Mouse (Mus musculus): Measurements from ENCODE around the gene Armc8. TPM values are rescaled to one million over a fixed set of nuclear protein-coding genes. Genes with fewer than 3 reads are reported as not detected.

Armc8 gene
- total and polyA plus RNA-seq, 2 experiments from 2014 or later, result 75.4 to 75.9 TPM

- ATAC-seq (ENCODE audit: low FRiP score) (no peak), DNase-seq (ENCODE audit: low spot score) (no peak)
- Histone ChIP-seq H3K36me3 (ENCODE audit: insufficient read depth, low read length) (no peaks in the 10 kb centered on the region), H3K9me3 (ENCODE audit: low read length) (no peaks in the 10 kb centered on the region), H3K4me2 (ENCODE audit: low read depth, low read length, poor library complexity, severe bottlenecking) (no peak overlapping the region), H3K27ac (ENCODE audit: low read depth, low read length) (no peak overlapping the region), H3K4me1 (ENCODE audit: insufficient read depth, low read length) (no peaks in the 10 kb centered on the region), H3K4me3 (ENCODE audit: low read depth, low read length) (no peak overlapping the region), H3K27me3 (ENCODE audit: insufficient read depth, low read length) (no peaks in the 10 kb centered on the region), H3K9ac (replicated peaks; ENCODE audit: low read length, poor library complexity, severe bottlenecking) (no peak overlapping the region)
- TF ChIP-seq CTCF (IDR thresholded peaks at IDR 0.05), result no peak
Observed at GRCm38 (mm10) chr9:99559557-99559904, 9.2 kb downstream of the Armc8 start.

GRCm38 (mm10) chr9:99558824-99559556 lies 9.7 kb downstream of the Armc8 start:
- no peak overlapping the region for H3K9ac ChIP-seq (replicated peaks; ENCODE audit: low read length, poor library complexity, severe bottlenecking)
- H3K36me3 ChIP-seq (ENCODE audit: insufficient read depth, low read length), result no peaks in the 10 kb centered on the region
- no peaks in the 10 kb centered on the region for H3K27me3 ChIP-seq (ENCODE audit: insufficient read depth, low read length)
- no peak overlapping the region for H3K27ac ChIP-seq (ENCODE audit: low read depth, low read length)
- H3K4me2 ChIP-seq (ENCODE audit: low read depth, low read length, poor library complexity, severe bottlenecking), result no peak overlapping the region
- DNase-seq (ENCODE audit: low spot score) (no peak), ATAC-seq (ENCODE audit: low FRiP score) (no peak)
- TF ChIP-seq CTCF (IDR thresholded peaks at IDR 0.05), result no peak
- no peaks in the 10 kb centered on the region for H3K4me1 ChIP-seq (ENCODE audit: insufficient read depth, low read length)
- no peak overlapping the region for H3K4me3 ChIP-seq (ENCODE audit: low read depth, low read length)
- H3K9me3 ChIP-seq (ENCODE audit: low read length), result no peaks in the 10 kb centered on the region
- 91% methylated on average over 7 of the region's 7 CpGs for WGBS

DNA sequence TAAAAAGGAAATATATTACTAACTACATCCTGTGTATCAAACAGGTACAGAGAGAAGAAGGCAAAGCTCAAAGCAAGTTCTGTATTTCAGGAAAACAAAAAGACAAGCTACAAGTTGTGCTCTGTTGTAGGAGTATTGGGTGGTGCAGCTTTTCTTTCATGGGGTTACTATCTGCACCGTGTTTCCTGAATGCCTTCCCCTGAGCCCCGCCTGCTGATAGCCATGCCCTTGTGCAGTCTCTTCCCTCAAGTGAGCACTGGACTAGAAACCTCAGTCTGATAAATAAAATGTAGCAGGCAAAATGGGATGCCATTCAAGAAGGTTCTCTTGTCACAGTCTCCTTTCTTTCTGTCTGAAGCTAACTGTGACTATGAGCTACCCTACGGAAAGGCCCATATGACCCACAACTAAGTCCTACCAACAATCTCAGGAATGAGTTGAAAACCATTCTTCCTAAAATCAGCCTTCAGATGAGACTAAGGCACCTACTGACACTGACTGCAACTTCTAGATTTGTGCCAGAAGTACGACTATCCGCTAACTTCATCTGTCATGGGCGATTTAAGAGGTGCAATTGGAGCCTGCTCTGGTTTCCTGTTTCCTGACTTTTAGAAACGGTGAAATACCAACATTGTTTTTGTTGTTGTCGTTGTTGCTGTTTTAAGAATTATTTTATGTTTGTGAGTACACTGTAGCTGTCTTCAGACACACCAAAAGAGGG lies 11.0 kb downstream of the Armc8 start:
- H3K4me1 ChIP-seq (ENCODE audit: insufficient read depth, low read length), result no peaks in the 10 kb centered on the region
- no peaks in the 10 kb centered on the region for H3K36me3 ChIP-seq (ENCODE audit: insufficient read depth, low read length)
- no peak for TF ChIP-seq CTCF (IDR thresholded peaks at IDR 0.05)
- DNase-seq (ENCODE audit: low spot score), result no peak
- no peak overlapping the region for H3K27ac ChIP-seq (ENCODE audit: low read depth, low read length)
- H3K9ac ChIP-seq (replicated peaks; ENCODE audit: low read length, poor library complexity, severe bottlenecking), result no peak overlapping the region
- 89% methylated on average over 8 of the region's 8 CpGs for WGBS
- ATAC-seq (ENCODE audit: low FRiP score), result no peak
- H3K4me3 ChIP-seq (ENCODE audit: low read depth, low read length), result no peak overlapping the region
- no peak overlapping the region for H3K4me2 ChIP-seq (ENCODE audit: low read depth, low read length, poor library complexity, severe bottlenecking)
- H3K9me3 ChIP-seq (ENCODE audit: low read length), result no peaks in the 10 kb centered on the region
- no peaks in the 10 kb centered on the region for H3K27me3 ChIP-seq (ENCODE audit: insufficient read depth, low read length)

GRCm38 (mm10) chr9:99555253-99555652 lies 13.4 kb downstream of the Armc8 start:
- Histone ChIP-seq H3K4me2 (ENCODE audit: low read depth, low read length, poor library complexity, severe bottlenecking) (no peak overlapping the region), H3K4me1 (ENCODE audit: insufficient read depth, low read length) (no peaks in the 10 kb centered on the region), H3K27me3 (ENCODE audit: insufficient read depth, low read length) (no peaks in the 10 kb centered on the region), H3K9me3 (ENCODE audit: low read length) (no peaks in the 10 kb centered on the region), H3K27ac (ENCODE audit: low read depth, low read length) (no peak overlapping the region), H3K4me3 (ENCODE audit: low read depth, low read length) (no peak overlapping the region), H3K9ac (replicated peaks; ENCODE audit: low read length, poor library complexity, severe bottlenecking) (no peak overlapping the region), H3K36me3 (ENCODE audit: insufficient read depth, low read length) (no peaks in the 10 kb centered on the region)
- no peak for DNase-seq (ENCODE audit: low spot score)
- TF ChIP-seq CTCF (IDR thresholded peaks at IDR 0.05), result no peak
- ATAC-seq (ENCODE audit: low FRiP score), result no peak
- WGBS, result 95% methylated on average over 3 of the region's 3 CpGs

DNA sequence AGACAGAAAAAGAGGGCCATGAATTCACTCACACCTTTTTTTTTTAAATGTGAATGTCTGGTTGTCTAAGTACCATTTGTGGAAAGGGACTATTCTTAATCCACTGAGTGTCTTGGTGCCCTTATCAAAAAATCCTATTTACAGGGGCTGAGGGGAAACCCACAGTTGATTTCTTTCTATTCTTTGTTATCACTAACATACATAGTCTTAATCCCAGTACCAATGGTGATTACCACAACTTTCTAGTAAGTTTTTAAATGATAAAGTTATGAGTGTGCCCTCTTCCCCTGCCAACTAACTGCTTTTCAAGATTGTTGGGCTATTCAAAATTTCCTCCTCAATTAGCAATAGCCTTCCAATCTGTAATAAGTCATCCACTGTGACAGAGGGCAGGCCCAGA lies 14.6 kb downstream of the Armc8 start:
- ATAC-seq (ENCODE audit: low FRiP score) (no peak), DNase-seq (ENCODE audit: low spot score) (no peak)
- Histone ChIP-seq H3K27ac (ENCODE audit: low read depth, low read length) (no peak overlapping the region), H3K36me3 (ENCODE audit: insufficient read depth, low read length) (no peaks in the 10 kb centered on the region), H3K27me3 (ENCODE audit: insufficient read depth, low read length) (no peaks in the 10 kb centered on the region), H3K4me2 (ENCODE audit: low read depth, low read length, poor library complexity, severe bottlenecking) (no peak overlapping the region), H3K9ac (replicated peaks; ENCODE audit: low read length, poor library complexity, severe bottlenecking) (no peak overlapping the region), H3K9me3 (ENCODE audit: low read length) (no peaks in the 10 kb centered on the region), H3K4me1 (ENCODE audit: insufficient read depth, low read length) (no peaks in the 10 kb centered on the region), H3K4me3 (ENCODE audit: low read depth, low read length) (no peak overlapping the region)
- TF ChIP-seq CTCF (IDR thresholded peaks at IDR 0.05), result no peak

DNA sequence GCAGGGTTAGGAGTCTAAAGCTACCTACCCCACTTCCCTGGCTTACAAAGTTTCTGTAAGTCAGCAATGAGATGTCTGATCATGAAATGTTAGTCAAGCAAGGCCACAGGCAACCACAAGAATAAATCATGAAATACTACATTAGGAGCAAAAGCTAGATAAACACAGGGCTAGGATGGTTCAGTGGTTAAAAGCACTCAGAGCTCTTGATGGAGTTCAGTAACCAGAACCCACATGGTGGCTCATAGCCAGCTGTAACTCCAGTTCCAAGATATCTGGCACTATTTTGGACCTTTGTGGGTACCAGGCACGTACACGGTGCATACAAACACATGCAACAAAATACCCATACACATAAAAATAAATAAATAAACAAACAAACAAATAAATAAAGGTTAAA lies 15.7 kb downstream of the Armc8 start:
- Histone ChIP-seq H3K4me2 (ENCODE audit: low read depth, low read length, poor library complexity, severe bottlenecking) (no peak overlapping the region), H3K36me3 (ENCODE audit: insufficient read depth, low read length) (no peaks in the 10 kb centered on the region), H3K27me3 (ENCODE audit: insufficient read depth, low read length) (no peaks in the 10 kb centered on the region), H3K4me1 (ENCODE audit: insufficient read depth, low read length) (no peaks in the 10 kb centered on the region), H3K9ac (replicated peaks; ENCODE audit: low read length, poor library complexity, severe bottlenecking) (no peak overlapping the region), H3K9me3 (ENCODE audit: low read length) (no peaks in the 10 kb centered on the region), H3K27ac (ENCODE audit: low read depth, low read length) (no peak overlapping the region), H3K4me3 (ENCODE audit: low read depth, low read length) (no peak overlapping the region)
- DNase-seq (ENCODE audit: low spot score) (no peak), ATAC-seq (ENCODE audit: low FRiP score) (no peak)
- no peak for TF ChIP-seq CTCF (IDR thresholded peaks at IDR 0.05)
- WGBS, result 90% methylated on average over 2 of the region's 2 CpGs
